Mouse (Mus musculus) layer of hippocampus, adult 18-20 months (tissue): Measurements from ENCODE around the gene Gmnn. TPM values are rescaled to one million over a fixed set of nuclear protein-coding genes. Genes with fewer than 3 reads are reported as not detected.

Experiments used
- DNase-seq, 2 experiments: peaks; one replicate each; pipeline ENCODE4 v3.0.0; 2022; ENCODE audit warnings: low spot score in 2 of 2
- total RNA-seq, 2 experiments: library from RNA; stranded (reverse); gene quantifications; 2 replicates each; pipeline ENCODE4 v1.2.3; 2021

Gmnn gene
- total RNA-seq, 2 experiments from 2014 or later: 2.2 to 3.0 TPM

DNA sequence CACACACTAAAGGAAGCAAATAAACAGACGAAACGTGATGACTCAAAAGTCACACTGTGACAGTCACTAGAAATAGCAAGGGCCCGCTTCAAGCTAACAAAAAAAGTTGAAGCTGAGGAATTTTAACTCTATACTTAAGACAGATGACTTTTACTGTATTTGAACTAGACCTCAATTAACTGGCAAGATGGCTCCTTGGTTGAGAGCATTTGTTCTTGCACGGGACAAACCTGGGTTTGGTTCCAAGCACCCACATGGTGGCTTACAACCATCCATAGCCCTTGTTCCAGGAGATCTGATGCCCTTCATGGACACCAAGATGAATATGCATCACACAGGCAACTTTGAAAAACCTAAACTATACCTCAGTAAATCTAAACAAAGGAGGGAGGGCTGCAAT lies 531 bp upstream of the Gmnn start:
- DNase-seq: no peak

DNA sequence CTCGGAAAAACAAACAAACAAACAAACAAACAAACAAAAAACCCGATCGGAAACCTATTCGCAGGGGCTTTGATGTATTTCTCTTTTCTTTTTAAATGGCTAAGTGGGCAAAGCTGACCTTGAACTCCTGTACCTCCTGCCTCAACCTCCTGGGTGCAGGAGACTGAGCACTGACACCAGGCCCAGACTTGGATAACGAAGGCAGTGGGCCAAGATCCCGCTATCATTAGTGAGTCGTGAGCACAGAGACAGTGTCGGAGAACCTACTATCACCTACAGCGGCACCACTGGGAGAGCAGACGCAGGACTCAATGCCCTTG lies 680 bp downstream of the Gmnn start:
- DNase-seq: no peak

DNA sequence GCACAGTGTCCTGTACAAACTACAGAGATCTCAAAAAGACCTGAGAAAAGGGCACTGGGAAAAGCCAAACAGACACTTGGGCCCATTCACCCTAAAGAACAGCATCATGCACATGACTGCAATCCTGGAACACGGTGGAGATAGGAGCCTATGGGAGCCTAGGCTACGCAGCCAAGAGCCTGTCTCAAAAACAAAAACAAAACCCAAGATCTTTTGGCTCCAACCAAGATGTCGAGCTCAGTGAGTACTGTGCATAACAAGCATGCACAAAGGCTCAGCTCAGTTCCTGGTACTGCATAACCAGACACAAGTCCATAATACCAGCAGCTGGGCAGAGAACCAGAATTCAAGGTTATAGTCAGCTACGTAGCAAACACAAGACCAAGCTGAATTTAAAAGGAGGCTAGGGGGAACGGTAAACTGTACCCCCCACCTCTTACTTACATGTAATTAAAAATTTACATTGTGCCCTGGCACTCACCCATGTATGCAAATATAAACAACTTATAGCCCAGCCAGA lies 1.3 kb downstream of the Gmnn start:
- DNase-seq: no peak

DNA sequence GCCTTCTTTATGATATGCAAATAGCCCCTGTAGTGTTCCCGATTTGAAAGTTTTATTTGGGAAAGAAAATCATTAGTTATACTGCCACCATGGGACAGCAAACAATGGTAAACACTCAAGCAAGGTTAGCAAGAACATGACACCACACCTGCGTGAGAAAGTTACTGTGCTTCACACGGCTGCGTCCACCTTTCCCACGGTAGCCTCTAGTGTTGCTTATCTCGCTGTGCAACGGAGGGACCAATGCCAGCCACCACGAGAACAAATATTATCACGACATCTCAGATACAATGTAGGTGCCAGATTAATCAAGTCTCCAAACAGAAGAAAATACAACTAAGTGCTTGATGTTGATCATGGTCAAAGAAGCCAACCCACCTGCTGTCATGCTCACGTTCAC lies 2.3 kb downstream of the Gmnn start:
- no peak for DNase-seq

- DNase-seq: no peak
Measured at GRCm38 (mm10) chr13:24757820-24758564, 3.7 kb downstream of the Gmnn start.

DNA sequence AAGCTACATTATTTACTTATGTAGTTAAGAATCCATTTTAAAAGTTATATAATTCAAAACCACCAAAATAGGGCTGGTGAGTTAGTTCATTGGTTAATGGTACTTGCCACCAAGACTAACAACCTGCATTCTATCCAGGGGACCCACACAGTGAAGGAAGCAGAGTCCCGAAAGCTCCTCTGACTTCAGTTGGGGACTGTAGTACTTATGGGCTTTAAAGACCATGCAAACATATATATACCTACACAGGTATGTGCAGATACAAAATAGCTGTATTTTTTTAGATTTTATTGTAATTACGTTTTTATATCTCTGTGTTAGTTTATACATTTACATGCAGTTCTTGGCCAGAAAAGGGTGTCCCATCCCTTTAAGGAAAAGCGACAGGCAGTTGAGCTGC lies 5.0 kb downstream of the Gmnn start:
- DNase-seq: no peak

GRCm38 (mm10) chr13:24751396-24751795 lies 10.3 kb downstream of the Gmnn start:
- no peak for DNase-seq

GRCm38 (mm10) chr13:24750807-24751206 lies 10.9 kb downstream of the Gmnn start:
- DNase-seq: no peak

DNA sequence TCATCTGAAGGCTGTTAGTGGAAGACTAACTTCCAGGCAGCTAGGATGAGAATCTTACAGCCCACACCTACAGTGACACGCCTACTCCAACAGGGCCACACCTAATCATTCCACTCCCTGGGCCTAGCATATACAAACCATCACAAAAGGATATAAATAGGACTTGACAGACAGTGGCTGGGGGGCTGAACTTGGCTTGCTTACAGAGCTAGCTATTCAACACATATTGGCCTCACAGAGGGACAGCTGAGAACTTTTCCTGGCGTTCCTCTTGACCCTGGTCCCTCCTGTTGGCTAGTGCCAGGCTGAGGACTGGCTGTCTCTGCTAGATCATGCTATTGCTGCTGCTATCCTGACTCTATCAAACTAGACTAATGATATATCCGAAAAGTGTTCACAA lies 13.9 kb downstream of the Gmnn start:
- DNase-seq: no peak

DNA sequence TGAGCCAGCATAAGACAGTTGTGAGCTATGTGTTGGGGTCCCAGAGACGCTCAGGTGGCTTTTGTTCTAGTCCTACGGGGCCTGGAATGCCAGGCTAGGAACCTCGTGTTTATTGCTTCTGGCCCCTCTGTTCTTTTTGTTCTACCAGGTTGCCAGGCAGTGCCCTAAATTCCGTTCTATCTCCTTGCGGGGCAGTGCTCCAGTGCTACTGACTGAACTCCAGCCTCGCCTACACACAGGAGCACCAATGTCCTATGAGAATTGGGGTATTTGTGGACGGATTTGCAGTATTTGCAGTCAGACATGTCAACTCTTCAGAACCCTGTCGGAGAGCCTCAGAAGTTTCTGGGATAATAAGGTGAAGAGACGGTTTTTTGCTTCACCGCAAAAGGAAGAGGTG lies 20.7 kb downstream of the Gmnn start, which contains the start of gene Armh2:
Gene Armh2 (plus strand): TSS at position 205 of the 400 bp plus-strand sequence.
- no peak for DNase-seq

DNA sequence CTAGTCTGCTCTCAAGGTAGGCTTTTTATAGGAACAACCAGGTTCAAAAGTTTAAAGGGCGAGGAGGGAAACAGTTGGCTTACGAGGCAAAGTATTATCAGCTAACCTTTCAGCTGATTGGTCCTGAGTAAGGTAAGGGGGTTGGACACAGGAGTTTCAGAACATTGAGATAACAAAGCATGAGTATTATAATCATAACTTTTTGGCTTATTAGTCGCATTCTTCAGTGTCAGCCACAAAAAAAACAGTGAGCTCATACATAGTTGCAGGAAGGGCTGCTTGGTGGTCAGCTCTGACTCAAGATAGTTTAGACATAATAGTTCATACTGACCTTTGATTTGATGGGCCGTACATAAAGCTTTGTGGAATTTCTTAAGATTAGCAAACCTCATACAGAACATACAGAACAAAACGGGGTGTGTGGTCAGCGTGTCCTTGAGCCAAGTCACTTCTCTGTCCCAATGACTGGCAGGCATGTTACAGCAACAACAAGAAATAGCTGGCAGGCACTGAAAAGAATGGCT lies 26.1 kb downstream of the Gmnn start:
- no peak for DNase-seq

DNA sequence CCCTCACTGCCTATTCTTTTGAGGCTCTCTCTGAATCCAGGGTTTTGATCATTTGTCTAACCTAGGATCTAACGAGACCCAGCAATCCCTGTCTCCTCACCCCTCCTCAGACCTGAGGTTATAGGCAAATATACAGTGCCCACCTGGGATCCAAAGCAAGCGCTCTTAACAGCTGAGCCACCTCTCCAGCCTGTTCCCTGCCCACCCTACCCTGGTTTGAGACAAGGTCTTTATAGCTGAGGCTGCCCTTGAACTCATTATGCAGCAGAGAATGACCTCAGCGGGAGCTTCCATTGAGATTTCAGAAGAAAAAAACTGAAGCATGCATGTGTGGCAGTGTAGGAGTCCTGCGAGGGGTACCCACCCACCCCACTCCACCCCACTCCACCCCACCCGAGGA lies 27.2 kb downstream of the Gmnn start:
- DNase-seq: no peak

DNA sequence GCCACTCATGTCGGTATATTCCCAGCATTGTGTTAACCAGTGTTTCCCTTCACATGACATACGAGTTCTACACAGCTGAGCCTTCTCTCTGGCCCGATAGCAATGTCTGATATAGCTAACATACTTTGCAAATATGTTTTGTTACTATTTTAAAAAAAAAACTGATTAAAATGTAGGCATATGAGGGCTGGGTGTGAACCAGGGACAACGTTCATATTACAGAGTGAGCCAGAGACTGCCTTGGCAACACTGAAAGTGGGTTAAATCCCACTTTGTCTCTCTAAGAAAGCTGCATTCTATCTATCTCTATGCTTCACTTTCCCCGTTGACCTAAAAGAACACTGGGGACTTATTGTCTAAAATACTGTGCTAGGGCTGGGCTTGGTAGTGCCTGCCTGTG lies 32.6 kb downstream of the Gmnn start:
- no peak for DNase-seq

- no peak for DNase-seq
Measured at GRCm38 (mm10) chr13:24724395-24724759, 37.3 kb downstream of the Gmnn start.

GRCm38 (mm10) chr13:24723699-24724394 lies 37.9 kb downstream of the Gmnn start:
- no peak for DNase-seq

GRCm38 (mm10) chr13:24721502-24721901 lies 40.2 kb downstream of the Gmnn start:
- DNase-seq: no peak

DNA sequence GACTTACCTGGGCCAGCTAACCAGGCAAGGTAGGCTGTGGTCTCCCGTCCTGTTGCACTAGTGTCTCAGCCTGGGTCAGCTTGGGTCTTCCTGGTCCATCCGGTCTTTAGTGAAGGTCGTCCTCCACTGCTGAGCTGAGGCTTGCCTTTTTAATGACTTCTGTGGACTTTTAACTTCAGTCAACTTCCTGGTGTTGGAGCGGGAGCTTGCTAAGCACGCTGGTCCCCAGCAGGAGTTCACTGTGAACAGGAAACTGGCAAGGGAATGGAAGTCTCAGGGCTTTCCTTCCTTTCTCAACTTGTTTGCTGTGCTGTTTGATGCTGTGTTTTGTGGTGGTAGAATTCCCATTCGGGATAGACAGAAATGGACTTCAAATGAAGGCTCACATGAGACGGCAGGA lies 44.0 kb downstream of the Gmnn start:
- DNase-seq: no peak

- DNase-seq: no peak
Measured at GRCm38 (mm10) chr13:24716441-24716840, 45.3 kb downstream of the Gmnn start.

DNA sequence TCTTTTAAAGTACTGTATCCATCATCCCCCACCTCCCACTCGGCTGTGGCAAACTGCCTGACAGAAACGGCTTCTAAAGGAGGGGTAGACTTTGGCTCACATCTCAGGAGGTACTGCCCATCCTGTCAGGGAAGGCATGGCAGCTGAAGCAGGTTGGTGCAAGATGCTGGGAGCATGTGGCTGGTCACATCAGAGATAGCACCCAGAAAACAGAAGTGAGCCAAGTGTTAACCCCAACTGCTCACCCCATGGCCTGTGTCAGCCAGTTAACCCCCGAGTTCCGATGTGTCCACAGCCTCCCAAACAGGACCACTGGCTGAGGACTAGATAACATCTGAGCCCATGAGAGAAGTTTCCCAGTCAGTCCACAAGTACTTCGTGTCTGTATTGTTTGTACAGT lies 46.1 kb downstream of the Gmnn start:
- DNase-seq: no peak

GRCm38 (mm10) chr13:24714360-24714885 lies 47.3 kb downstream of the Gmnn start:
- DNase-seq: no peak

DNA sequence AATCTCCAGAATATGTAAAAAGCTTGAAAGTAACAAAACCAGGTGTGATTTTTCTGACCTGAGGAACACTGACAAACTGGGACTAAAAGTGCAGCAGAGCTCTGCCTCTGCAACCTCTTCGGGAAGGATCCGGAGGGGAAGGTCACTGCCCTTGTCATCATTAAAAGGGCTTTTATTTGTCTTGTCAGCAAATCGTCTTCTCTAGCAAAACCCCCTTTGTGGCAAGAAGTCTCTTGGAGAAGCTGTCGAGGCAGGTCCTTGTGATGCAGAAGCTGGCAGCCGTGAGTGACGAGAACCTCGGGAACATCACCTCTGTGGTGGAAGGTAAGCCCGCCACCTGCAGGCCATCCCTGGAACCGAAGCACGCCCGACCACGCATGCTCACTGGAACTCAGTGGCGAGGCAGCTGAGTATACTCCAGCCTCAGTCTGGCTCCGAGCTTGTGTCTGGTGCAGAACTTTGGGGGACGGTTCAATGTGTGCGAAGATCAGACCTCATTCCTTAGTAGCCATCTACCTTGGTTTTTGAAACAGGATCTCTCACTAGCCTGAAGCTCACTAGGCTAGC lies 48.2 kb downstream of the Gmnn start:
- peak; percentile 84 to 95 for DNase-seq

- DNase-seq: no peak
Measured at GRCm38 (mm10) chr13:24712581-24713130, 49.1 kb downstream of the Gmnn start.
